Mouse (Mus musculus) forebrain, embryonic 12.5 days (tissue): Measurements from ENCODE around the gene Nr2c2. TPM values are rescaled to one million over a fixed set of nuclear protein-coding genes. Genes with fewer than 3 reads are reported as not detected.
A peak's percentile ranks its signal among the peaks of the same experiment; 100 is the strongest.
"Not testable (repeated sequence)": the region's sequence is repeated elsewhere in the genome, so short reads cannot be mapped to it uniquely, and the experiment has no call there.

Experiments used
- ATAC-seq: fragments of 200-750 bp; cut with Nextera tagmentation; 2 replicates; pipeline ENCODE4 v1.8.0; 2017; ENCODE audit warnings: moderate TSS enrichment; ENCODE audit not compliant: low FRiP score
- H3K27ac ChIP-seq: fragments of 300-500 bp; sonication (generic); 2 replicates; pipeline ENCODE4 v1.5.1; 2016; ENCODE audit warnings: mild to moderate bottlenecking
- H3K27me3 ChIP-seq: fragments of 300-500 bp; sonication (generic); 2 replicates; pipeline ENCODE4 v1.6.1; 2016; ENCODE audit warnings: mild to moderate bottlenecking
- H3K36me3 ChIP-seq: fragments of 300-500 bp; sonication (generic); replicated peaks from 2 replicates; pipeline ENCODE4 v1.6.1; 2016; ENCODE audit warnings: mild to moderate bottlenecking
- H3K4me1 ChIP-seq: fragments of 300-500 bp; sonication (generic); 2 replicates; pipeline ENCODE4 v1.6.1; 2016
- H3K4me2 ChIP-seq: fragments of 300-500 bp; sonication (generic); 2 replicates; pipeline ENCODE4 v1.6.1; 2016; ENCODE audit warnings: mild to moderate bottlenecking, moderate library complexity
- H3K4me3 ChIP-seq: fragments of 300-500 bp; sonication (generic); replicated peaks from 2 replicates; pipeline ENCODE4 v1.5.1; 2016; ENCODE audit warnings: mild to moderate bottlenecking
- H3K9ac ChIP-seq: fragments of 300-500 bp; sonication (generic); 2 replicates; pipeline ENCODE4 v1.6.1; 2016; ENCODE audit warnings: mild to moderate bottlenecking
- H3K9me3 ChIP-seq: fragments of 300-500 bp; sonication (generic); 2 replicates; pipeline ENCODE4 v1.6.1; 2016
- WGBS: fragments of 180-500 bp; shearing (Covaris S2); methylation state at CpG from one replicate; pipeline ENCODE4 v1.1.7; 2016; 5-methylcytosine and 5-hydroxymethylcytosine counted together
- polyA plus RNA-seq: library from polyadenylated mRNA; unstranded; fragments of >200 nt; fragmentation: Nextera tagmentation; extraction: Ambion mirVana; gene quantifications from 2 replicates; pipeline ENCODE4 v1.2.1, GENCODE M21; 2016

The Nr2c2 gene
- polyA plus RNA-seq, 1 experiment from 2014 or later = 36.0 TPM

GRCm38 (mm10) chr6:92084932-92085331, 6.3 kb upstream of the Nr2c2 start:
- Histone ChIP-seq H3K9me3 (no peaks in the 10 kb centered on the region), H3K4me3 (no peak overlapping the region), H3K36me3 (no peaks in the 10 kb centered on the region), H3K4me1 (peaks cover 1% of the 10 kb centered on the region; the same call in 1 of the 2 replicates), H3K27me3 (no peaks in the 10 kb centered on the region), H3K4me2 (no peak overlapping the region), H3K27ac (no peak overlapping the region), H3K9ac (no peak overlapping the region)
- 88% methylated on average over 3 of the region's 3 CpGs for WGBS
- ATAC-seq = no peak

- peaks cover 25% of the 10 kb centered on the region for H3K4me1 ChIP-seq
- not testable (repeated sequence) for H3K4me2 ChIP-seq, H3K9ac ChIP-seq, H3K36me3 ChIP-seq, H3K4me3 ChIP-seq, H3K27me3 ChIP-seq, ATAC-seq, H3K27ac ChIP-seq, H3K9me3 ChIP-seq
- WGBS = 91% methylated on average over 7 of the region's 7 CpGs
These were observed 2.0 kb upstream of the Nr2c2 start for GRCm38 (mm10) chr6:92089141-92089540.

- 93% methylated on average over 4 of the region's 4 CpGs for WGBS
- Histone ChIP-seq H3K36me3 (no peaks in the 10 kb centered on the region), H3K9me3 (no peaks in the 10 kb centered on the region), H3K4me2 (peak overlapping the region; percentile 75), H3K9ac (no peak overlapping the region), H3K4me1 (peaks cover 34% of the 10 kb centered on the region), H3K27me3 (no peaks in the 10 kb centered on the region), H3K4me3 (no peak overlapping the region), H3K27ac (no peak overlapping the region)
- ATAC-seq = no peak
These were observed 1.2 kb upstream of the Nr2c2 start for GRCm38 (mm10) chr6:92089982-92090381.

GRCm38 (mm10) chr6:92090497-92090896, 693 bp upstream of the Nr2c2 start:
- Histone ChIP-seq H3K4me1 (peaks cover 38% of the 10 kb centered on the region), H3K9ac (peak overlapping the region; percentile 99), H3K27ac (peak overlapping the region; percentile 100), H3K4me3 (peak overlapping the region; percentile 95), H3K27me3 (no peaks in the 10 kb centered on the region), H3K9me3 (no peaks in the 10 kb centered on the region), H3K4me2 (peak overlapping the region; percentile 75), H3K36me3 (no peaks in the 10 kb centered on the region)
- WGBS = 1% methylated on average over 4 of the region's 4 CpGs
- no peak for ATAC-seq

GRCm38 (mm10) chr6:92091767-92092489, 738 bp downstream of the Nr2c2 start:
- H3K4me3 ChIP-seq = peak overlapping the region; percentile 95
- no peaks in the 10 kb centered on the region for H3K9me3 ChIP-seq
- H3K36me3 ChIP-seq = no peaks in the 10 kb centered on the region
- peak overlapping the region; percentile 75 for H3K4me2 ChIP-seq
- H3K27me3 ChIP-seq = no peaks in the 10 kb centered on the region
- peak; percentile 99 for ATAC-seq
- peak overlapping the region; percentile 99 for H3K9ac ChIP-seq
- peaks cover 38% of the 10 kb centered on the region for H3K4me1 ChIP-seq
- peak overlapping the region; percentile 100 for H3K27ac ChIP-seq
- under 1% methylated on average over 37 of the region's 81 CpGs for WGBS

- Histone ChIP-seq H3K36me3 (no peaks in the 10 kb centered on the region), H3K4me3 (peak overlapping the region; percentile 95), H3K27me3 (no peaks in the 10 kb centered on the region), H3K4me2 (peak overlapping the region; percentile 75), H3K4me1 (peaks cover 38% of the 10 kb centered on the region), H3K9ac (peak overlapping the region; percentile 99), H3K9me3 (no peaks in the 10 kb centered on the region), H3K27ac (peak overlapping the region; percentile 100)
- WGBS = 25% methylated on average over 3 of the region's 3 CpGs
- no peak for ATAC-seq
These were observed 1.5 kb downstream of the Nr2c2 start for GRCm38 (mm10) chr6:92092737-92093136.

- Histone ChIP-seq H3K27ac (no peak overlapping the region), H3K9ac (no peak overlapping the region), H3K4me1 (peaks cover 38% of the 10 kb centered on the region), H3K9me3 (no peaks in the 10 kb centered on the region), H3K27me3 (no peaks in the 10 kb centered on the region), H3K4me3 (no peak overlapping the region), H3K4me2 (no peak overlapping the region), H3K36me3 (no peaks in the 10 kb centered on the region)
- ATAC-seq = no peak
- 88% methylated on average over 2 of the region's 2 CpGs for WGBS
These were observed 2.7 kb downstream of the Nr2c2 start for GRCm38 (mm10) chr6:92093869-92094268.

- Histone ChIP-seq H3K9ac (no peak overlapping the region), H3K4me2 (no peak overlapping the region), H3K4me3 (no peak overlapping the region), H3K36me3 (no peaks in the 10 kb centered on the region), H3K27me3 (no peaks in the 10 kb centered on the region), H3K27ac (no peak overlapping the region), H3K4me1 (peaks cover 7% of the 10 kb centered on the region), H3K9me3 (no peaks in the 10 kb centered on the region)
- 65% methylated on average over 2 of the region's 2 CpGs for WGBS
- ATAC-seq = no peak
These were observed 9.6 kb downstream of the Nr2c2 start for GRCm38 (mm10) chr6:92100679-92101360.

- no peak overlapping the region for H3K9ac ChIP-seq
- no peak overlapping the region for H3K4me2 ChIP-seq
- no peak overlapping the region for H3K4me3 ChIP-seq
- ATAC-seq = no peak
- no peak overlapping the region for H3K27ac ChIP-seq
- no peaks in the 10 kb centered on the region for H3K4me1 ChIP-seq
- no peaks in the 10 kb centered on the region for H3K9me3 ChIP-seq
- H3K27me3 ChIP-seq = no peaks in the 10 kb centered on the region
- no peaks in the 10 kb centered on the region for H3K36me3 ChIP-seq
These were observed 33.4 kb downstream of the Nr2c2 start for GRCm38 (mm10) chr6:92124547-92124946.

GRCm38 (mm10) chr6:92126861-92127468, 35.8 kb downstream of the Nr2c2 start:
- no peak overlapping the region for H3K9ac ChIP-seq
- H3K27ac ChIP-seq = no peak overlapping the region
- H3K9me3 ChIP-seq = no peaks in the 10 kb centered on the region
- no peaks in the 10 kb centered on the region for H3K27me3 ChIP-seq
- H3K4me3 ChIP-seq = no peak overlapping the region
- no peaks in the 10 kb centered on the region for H3K36me3 ChIP-seq
- 95% methylated on average over 1 of the region's 1 CpGs for WGBS
- no peak for ATAC-seq
- 0 out of 2 replicates have a peak, but pooled peaks cover under 1% of the 10 kb centered on the region for H3K4me1 ChIP-seq
- H3K4me2 ChIP-seq = no peak overlapping the region

- no peak overlapping the region for H3K4me2 ChIP-seq
- H3K27ac ChIP-seq = no peak overlapping the region
- no peak overlapping the region for H3K9ac ChIP-seq
- 0 out of 2 replicates have a peak, but pooled peaks cover 4% of the 10 kb centered on the region for H3K4me1 ChIP-seq
- no peak overlapping the region for H3K4me3 ChIP-seq
- no peak for ATAC-seq
- H3K27me3 ChIP-seq = no peaks in the 10 kb centered on the region
- 0 out of 2 replicates have a peak, but pooled peaks cover 4% of the 10 kb centered on the region for H3K36me3 ChIP-seq
- no peaks in the 10 kb centered on the region for H3K9me3 ChIP-seq
- 95% methylated on average over 1 of the region's 1 CpGs for WGBS
These were observed 40.3 kb downstream of the Nr2c2 start for GRCm38 (mm10) chr6:92131456-92131855.

- Histone ChIP-seq H3K4me1 (0 out of 2 replicates have a peak, but pooled peaks cover 4% of the 10 kb centered on the region), H3K27me3 (no peaks in the 10 kb centered on the region), H3K9ac (no peak overlapping the region), H3K36me3 (0 out of 2 replicates have a peak, but pooled peaks cover 4% of the 10 kb centered on the region), H3K4me3 (no peak overlapping the region), H3K4me2 (no peak overlapping the region), H3K27ac (no peak overlapping the region), H3K9me3 (no peaks in the 10 kb centered on the region)
- WGBS = 95% methylated on average over 3 of the region's 3 CpGs
- ATAC-seq = no peak
These were observed 41.1 kb downstream of the Nr2c2 start for GRCm38 (mm10) chr6:92132021-92132911.
